Mouse (Mus musculus): ENCODE results near the gene Tgm7. TPM values are rescaled to one million over a fixed set of nuclear protein-coding genes. Genes with fewer than 3 reads are reported as not detected.

Tgm7 gene
- polyA plus RNA-seq (2017; shearing (Covaris generic)), result not detected

GRCm38 (mm10) chr2:121109695-121110094 is at the start of gene Tgm7:
TSS of gene Tgm7 (minus strand) at chr2:121109795.

GRCm38 (mm10) chr2:121140018-121140882 is 30.7 kb upstream of the Tgm7 start, which contains the start of the genes Adal and Lcmt2:
TSS of gene Adal (plus strand) at chr2:121140428.
TSS of gene Lcmt2 (minus strand) at chr2:121140653.

GRCm38 (mm10) chr2:121085480-121086185 is 24.0 kb downstream of the Tgm7 start, which contains the start of gene Tgm5:
TSS of gene Tgm5 (minus strand) at chr2:121085841.

Other genes with a start within 250 kb of the Tgm7 start
- gene Ubr1, start 139.1 kb downstream of the Tgm7 start, polyA plus RNA-seq (2017; shearing (Covaris generic)), result 46.8 TPM
- gene Tmem62, start 132.8 kb downstream of the Tgm7 start, polyA plus RNA-seq (2017; shearing (Covaris generic)), result 21.4 TPM
- 110 TPM for gene Ccndbp1, start 101.4 kb downstream of the Tgm7 start, polyA plus RNA-seq (2017; shearing (Covaris generic))
- gene Epb42, start 72.7 kb downstream of the Tgm7 start, polyA plus RNA-seq (2017; shearing (Covaris generic)), result 0.78 TPM
- not detected for gene Tgm5, start 24.0 kb downstream of the Tgm7 start, polyA plus RNA-seq (2017; shearing (Covaris generic))
- 5.4 TPM for gene Adal, start 30.6 kb upstream of the Tgm7 start, polyA plus RNA-seq (2017; shearing (Covaris generic))
- gene Lcmt2, start 30.9 kb upstream of the Tgm7 start, polyA plus RNA-seq (2017; shearing (Covaris generic)), result 12.6 TPM
- 49.8 TPM for gene Tubgcp4, start 60.9 kb upstream of the Tgm7 start, polyA plus RNA-seq (2017; shearing (Covaris generic))
- gene Zscan29, start 61.3 kb upstream of the Tgm7 start, polyA plus RNA-seq (2017; shearing (Covaris generic)), result 23.4 TPM
- 65.7 TPM for gene Trp53bp1, start 161.6 kb upstream of the Tgm7 start, polyA plus RNA-seq (2017; shearing (Covaris generic))
- 0.85 TPM for gene Map1a, start 179.8 kb upstream of the Tgm7 start, polyA plus RNA-seq (2017; shearing (Covaris generic))
- 6.9 TPM for gene Ppip5k1, start 245.6 kb upstream of the Tgm7 start, polyA plus RNA-seq (2017; shearing (Covaris generic))
- 1.6 TPM for gene Ckmt1, start 247.9 kb upstream of the Tgm7 start, polyA plus RNA-seq (2017; shearing (Covaris generic))

Data from effector memory CD4-positive, alpha-beta T cell, adult 7 months (primary cell).